Comparison of ENCODE assay signal across 46 mouse cellular contexts in genomic region chr13:56526871-56527270, GRCm38 (mm10). TPM values are rescaled to one million over a fixed set of nuclear protein-coding genes. Genes with fewer than 3 reads are reported as not detected.
"Had no signal": no experiment of that assay in that cellular context is flagged by ENCODE, and none has a peak within 500 bp of the region (broad histone marks: within the 10 kb centered on the region; RNA-seq: fewer than 3 reads in every experiment).

No protein-coding gene starts in this region.

- H3K4me1 ChIP-seq: limb, embryonic 12.5 days; lung, embryonic 15.5 days; midbrain, embryonic 12.5 days; midbrain, embryonic 13.5 days; midbrain, embryonic 15.5 days had no signal

- H3K27me3 ChIP-seq: limb, embryonic 12.5 days; limb, embryonic 13.5 days; limb, embryonic 15.5 days; liver, embryonic 12.5 days; liver, embryonic 13.5 days; liver, embryonic 15.5 days; lung, embryonic 15.5 days; midbrain, embryonic 12.5 days; midbrain, embryonic 13.5 days; midbrain, embryonic 15.5 days had no signal

- H3K36me3 ChIP-seq: limb, embryonic 10.5 days; limb, embryonic 12.5 days; limb, embryonic 13.5 days; limb, embryonic 15.5 days; liver, embryonic 12.5 days; liver, embryonic 13.5 days; liver, embryonic 15.5 days; lung, embryonic 15.5 days; midbrain, embryonic 10.5 days; midbrain, embryonic 12.5 days; midbrain, embryonic 13.5 days; midbrain, embryonic 15.5 days had no signal

- DNase-seq: left cerebral cortex, postnatal 4 days; liver; liver, embryonic 13.5 days; liver, postnatal 0 days; lung, adult 18-20 months; lung, adult 2 months; lung, embryonic 14.5 days; lung, postnatal 10 days; lung, postnatal 14 days; lung, postnatal 36 days; lung, postnatal 4 days; midbrain, embryonic 14.5 days had no signal

- H3K4me3 ChIP-seq: limb, embryonic 10.5 days; limb, embryonic 12.5 days; limb, embryonic 13.5 days; limb, embryonic 15.5 days; liver, embryonic 12.5 days; liver, embryonic 13.5 days; liver, embryonic 15.5 days; lung, embryonic 15.5 days; megakaryocyte, embryonic 14.5 days; midbrain, embryonic 10.5 days; midbrain, embryonic 12.5 days; midbrain, embryonic 13.5 days; midbrain, embryonic 15.5 days; myocyte had no signal

- H3K27ac ChIP-seq: limb, embryonic 10.5 days; limb, embryonic 12.5 days; limb, embryonic 13.5 days; limb, embryonic 15.5 days; liver, embryonic 12.5 days; liver, embryonic 13.5 days; liver, embryonic 14.5 days; liver, embryonic 15.5 days; lung, embryonic 15.5 days; macrophage; midbrain, embryonic 10.5 days; midbrain, embryonic 12.5 days; midbrain, embryonic 13.5 days; midbrain, embryonic 15.5 days had no signal

- H3K9me3 ChIP-seq: limb, embryonic 10.5 days; limb, embryonic 12.5 days; limb, embryonic 13.5 days; limb, embryonic 15.5 days; liver, embryonic 12.5 days; liver, embryonic 13.5 days; liver, embryonic 15.5 days; lung, embryonic 15.5 days; megakaryocyte, embryonic 14.5 days; midbrain, embryonic 10.5 days; midbrain, embryonic 12.5 days; midbrain, embryonic 13.5 days; midbrain, embryonic 15.5 days had no signal

RNA-seq across cellular contexts. Expression of gene Fbxl21, which starts 4.6 kb away (rescaled TPM):
- total RNA-seq: megakaryocyte, adult 5-6 weeks; megakaryocyte-erythroid progenitor cell, adult 5-6 weeks had no signal

RNA-seq across cellular contexts. Expression of gene Lect2, which starts 21.4 kb away (rescaled TPM):
- total RNA-seq: left cerebral cortex, adult 8-10 months; left cerebral cortex, postnatal 10 days; left cerebral cortex, postnatal 14 days; left cerebral cortex, postnatal 25 days; left cerebral cortex, postnatal 36 days; left cerebral cortex, postnatal 4 days; megakaryocyte progenitor cell, adult 5-6 weeks; megakaryocyte, adult 5-6 weeks; megakaryocyte-erythroid progenitor cell, adult 5-6 weeks; midbrain, postnatal 0 days; monocyte, adult 5-6 weeks had no signal
- polyA plus RNA-seq: limb, embryonic 10.5 days; limb, embryonic 11.5 days; limb, embryonic 12.5 days; limb, embryonic 13.5 days; limb, embryonic 14.5 days; limb, embryonic 15.5 days; lung, adult 2 months; lung, embryonic 14.5 days; lung, embryonic 15.5 days; lung, embryonic 16.5 days; lung, postnatal 0 days; macrophage; midbrain, embryonic 10.5 days; midbrain, embryonic 11.5 days; midbrain, embryonic 12.5 days; midbrain, embryonic 13.5 days; midbrain, embryonic 14.5 days; midbrain, embryonic 15.5 days; midbrain, embryonic 16.5 days; midbrain, postnatal 0 days; myocyte had no signal

RNA-seq across cellular contexts. Expression of gene Il9, which starts 44.8 kb away (rescaled TPM):
- total RNA-seq: left cerebral cortex, adult 8-10 months; left cerebral cortex, postnatal 10 days; left cerebral cortex, postnatal 14 days; left cerebral cortex, postnatal 25 days; left cerebral cortex, postnatal 36 days; left cerebral cortex, postnatal 4 days; liver, adult 2 months; megakaryocyte progenitor cell, adult 5-6 weeks; megakaryocyte, adult 5-6 weeks; megakaryocyte-erythroid progenitor cell, adult 5-6 weeks; midbrain, postnatal 0 days; monocyte, adult 5-6 weeks had no signal
- polyA plus RNA-seq: limb, embryonic 10.5 days; limb, embryonic 11.5 days; limb, embryonic 12.5 days; limb, embryonic 13.5 days; limb, embryonic 14.5 days; limb, embryonic 15.5 days; liver, adult 2 months; liver, embryonic 11.5 days; liver, embryonic 12.5 days; liver, embryonic 13.5 days; liver, embryonic 14.5 days; liver, embryonic 15.5 days; liver, embryonic 16.5 days; liver, postnatal 0 days; lung, adult 2 months; lung, embryonic 14.5 days; lung, embryonic 15.5 days; lung, embryonic 16.5 days; lung, postnatal 0 days; macrophage; midbrain, embryonic 10.5 days; midbrain, embryonic 11.5 days; midbrain, embryonic 12.5 days; midbrain, embryonic 13.5 days; midbrain, embryonic 14.5 days; midbrain, embryonic 15.5 days; midbrain, embryonic 16.5 days; midbrain, postnatal 0 days; myocyte had no signal
